Mouse (Mus musculus) embryonic fibroblast, embryonic 13.5 days (primary cell): ENCODE results near the gene Nt5c3.

ENCODE experiments used
- CTCF ChIP-seq: IDR thresholded peaks from 2 replicates; pipeline ENCODE4 v1.5.1; 2011; ENCODE audit warnings: mild to moderate bottlenecking, control low read depth, low read length, moderate library complexity, borderline replicate concordance; ENCODE audit not compliant: insufficient read depth
- POLR2A ChIP-seq: IDR thresholded peaks from 2 replicates; pipeline ENCODE4 v1.6.1; 2011; ENCODE audit warnings: low read depth, mild to moderate bottlenecking, control low read depth, low read length, moderate library complexity

- TF ChIP-seq CTCF (no peak), POLR2A (no peak)
Observed at GRCm38 (mm10) chr6:56837621-56838020, 86.1 kb downstream of the Nt5c3 start.
